Mouse (Mus musculus): ENCODE results near the gene Ankrd55. TPM values are rescaled to one million over a fixed set of nuclear protein-coding genes. Genes with fewer than 3 reads are reported as not detected.

Ankrd55 gene
- polyA plus RNA-seq, 1 experiment from 2014 or later, result 0.14 TPM

GRCm38 (mm10) chr13:112433271-112433670 is 145.0 kb downstream of the Ankrd55 start:
- H3K27ac ChIP-seq (ENCODE audit: low read depth, low read length), result no peak overlapping the region
- H3K9ac ChIP-seq (ENCODE audit: low read depth, low read length), result no peak overlapping the region
- no peaks in the 10 kb centered on the region for H3K9me3 ChIP-seq (replicated peaks; ENCODE audit: control insufficient read depth, low read length)
- no peaks in the 10 kb centered on the region for H3K27me3 ChIP-seq (ENCODE audit: control insufficient read depth, insufficient read depth, low read length)
- WGBS (ENCODE audit: insufficient replicate concordance), result 50% methylated on average over 5 of the region's 5 CpGs
- H3K4me3 ChIP-seq (ENCODE audit: low read depth, low read length), result no peak overlapping the region
- no peak overlapping the region for H3K4me2 ChIP-seq
- peaks cover 14% of the 10 kb centered on the region for H3K4me1 ChIP-seq (ENCODE audit: control insufficient read depth, insufficient read depth, low read length)
- ATAC-seq (replicated peaks; ENCODE audit: insufficient number of reproducible peaks, low FRiP score, low TSS enrichment), result no peak
- no peaks in the 10 kb centered on the region for H3K36me3 ChIP-seq (ENCODE audit: control insufficient read depth, insufficient read depth, low read length)

Other genes starting within 250 kb of the Ankrd55 start
- gene Il6st, start 175.6 kb downstream of the Ankrd55 start, polyA plus RNA-seq (2014; fragmentation: Nextera tagmentation; extraction: Ambion mirVana), result 50.0 and 68.2 TPM in 2 replicates